Mouse (Mus musculus) erythroblast, embryonic 14.5 days (primary cell): ENCODE results near the gene Rbfox1.

Experiments
- GATA1 ChIP-seq: IDR thresholded peaks from 2 replicates; pipeline ENCODE4 v1.6.1; 2012; ENCODE audit warnings: low read length, inconsistent platforms, mixed read lengths
- TAL1 ChIP-seq: IDR thresholded peaks from 3 replicates; pipeline ENCODE4 v1.6.1; 2012; ENCODE audit warnings: low read length, inconsistent platforms, mixed read lengths

- TF ChIP-seq GATA1 (no peak), TAL1 (no peak)
These were observed 1189.6 kb downstream of the Rbfox1 start for GRCm38 (mm10) chr16:7074786-7075185.
